Mouse (Mus musculus): ENCODE measurements at regions not wholly inside any gene's neighbourhood (a gene's known extent, or its start where the extent isn't known, plus 50 kb on each side); places are given as distances from the start of the nearest gene placed in this dataset.

GRCm38 (mm10) chr12:25453356-25453755 lies 356.4 kb upstream of the Id2 start:
- no peak overlapping the region for H3K27ac ChIP-seq (ENCODE audit: insufficient read depth, low read length)
- no peak overlapping the region for H3K4me3 ChIP-seq (ENCODE audit: low read depth, low read length)
- H3K9me3 ChIP-seq (replicated peaks; ENCODE audit: control insufficient read depth, insufficient read depth, low read length, poor library complexity, severe bottlenecking): no peaks in the 10 kb centered on the region
- no peaks in the 10 kb centered on the region for H3K27me3 ChIP-seq (ENCODE audit: control insufficient read depth, insufficient read depth, low read length, poor library complexity, severe bottlenecking)
- H3K9ac ChIP-seq (ENCODE audit: low read depth, poor library complexity, severe bottlenecking): no peak overlapping the region
- no peaks in the 10 kb centered on the region for H3K36me3 ChIP-seq (ENCODE audit: control insufficient read depth, insufficient read depth, low read length, poor library complexity, severe bottlenecking)
- no peaks in the 10 kb centered on the region for H3K4me1 ChIP-seq (ENCODE audit: control insufficient read depth, insufficient read depth, low read length)
- TF ChIP-seq EP300 (IDR thresholded peaks at IDR 0.05; ENCODE audit: insufficient read depth, low read depth, low read length): no peak
- no peak for TF ChIP-seq POLR2A (IDR thresholded peaks at IDR 0.05; ENCODE audit: insufficient read depth, low read length)
- TF ChIP-seq CTCF (IDR thresholded peaks at IDR 0.05; ENCODE audit: low read depth, low read length): no peak

GRCm38 (mm10) chr12:25451156-25451555 lies 354.2 kb upstream of the Id2 start:
- Histone ChIP-seq H3K27me3 (ENCODE audit: control insufficient read depth, insufficient read depth, low read length, poor library complexity, severe bottlenecking) (no peaks in the 10 kb centered on the region), H3K4me3 (ENCODE audit: low read depth, low read length) (no peak overlapping the region), H3K9me3 (replicated peaks; ENCODE audit: control insufficient read depth, insufficient read depth, low read length, poor library complexity, severe bottlenecking) (no peaks in the 10 kb centered on the region), H3K27ac (ENCODE audit: insufficient read depth, low read length) (no peak overlapping the region), H3K9ac (ENCODE audit: low read depth, poor library complexity, severe bottlenecking) (no peak overlapping the region), H3K4me1 (ENCODE audit: control insufficient read depth, insufficient read depth, low read length) (no peaks in the 10 kb centered on the region), H3K36me3 (ENCODE audit: control insufficient read depth, insufficient read depth, low read length, poor library complexity, severe bottlenecking) (no peaks in the 10 kb centered on the region)
- TF ChIP-seq POLR2A (IDR thresholded peaks at IDR 0.05; ENCODE audit: insufficient read depth, low read length) (no peak), CTCF (IDR thresholded peaks at IDR 0.05; ENCODE audit: low read depth, low read length) (no peak), EP300 (IDR thresholded peaks at IDR 0.05; ENCODE audit: insufficient read depth, low read depth, low read length) (no peak)

GRCm38 (mm10) chr12:25444355-25444754 lies 347.4 kb upstream of the Id2 start:
- H3K4me3 ChIP-seq (ENCODE audit: low read depth, low read length): no peak overlapping the region
- H3K27me3 ChIP-seq (ENCODE audit: control insufficient read depth, insufficient read depth, low read length, poor library complexity, severe bottlenecking): no peaks in the 10 kb centered on the region
- H3K9me3 ChIP-seq (replicated peaks; ENCODE audit: control insufficient read depth, insufficient read depth, low read length, poor library complexity, severe bottlenecking): no peaks in the 10 kb centered on the region
- H3K27ac ChIP-seq (ENCODE audit: insufficient read depth, low read length): no peak overlapping the region
- no peak overlapping the region for H3K9ac ChIP-seq (ENCODE audit: low read depth, poor library complexity, severe bottlenecking)
- TF ChIP-seq CTCF (IDR thresholded peaks at IDR 0.05; ENCODE audit: low read depth, low read length): no peak
- TF ChIP-seq EP300 (IDR thresholded peaks at IDR 0.05; ENCODE audit: insufficient read depth, low read depth, low read length): no peak
- TF ChIP-seq POLR2A (IDR thresholded peaks at IDR 0.05; ENCODE audit: insufficient read depth, low read length): no peak
- H3K36me3 ChIP-seq (ENCODE audit: control insufficient read depth, insufficient read depth, low read length, poor library complexity, severe bottlenecking): no peaks in the 10 kb centered on the region
- no peaks in the 10 kb centered on the region for H3K4me1 ChIP-seq (ENCODE audit: control insufficient read depth, insufficient read depth, low read length)

- no peaks in the 10 kb centered on the region for H3K4me1 ChIP-seq (ENCODE audit: control insufficient read depth, insufficient read depth, low read length)
- H3K9me3 ChIP-seq (replicated peaks; ENCODE audit: control insufficient read depth, insufficient read depth, low read length, poor library complexity, severe bottlenecking): no peaks in the 10 kb centered on the region
- no peaks in the 10 kb centered on the region for H3K27me3 ChIP-seq (ENCODE audit: control insufficient read depth, insufficient read depth, low read length, poor library complexity, severe bottlenecking)
- H3K27ac ChIP-seq (ENCODE audit: insufficient read depth, low read length): no peak overlapping the region
- H3K9ac ChIP-seq (ENCODE audit: low read depth, poor library complexity, severe bottlenecking): no peak overlapping the region
- TF ChIP-seq POLR2A (IDR thresholded peaks at IDR 0.05; ENCODE audit: insufficient read depth, low read length): no peak
- no peak for TF ChIP-seq EP300 (IDR thresholded peaks at IDR 0.05; ENCODE audit: insufficient read depth, low read depth, low read length)
- H3K36me3 ChIP-seq (ENCODE audit: control insufficient read depth, insufficient read depth, low read length, poor library complexity, severe bottlenecking): no peaks in the 10 kb centered on the region
- no peak overlapping the region for H3K4me3 ChIP-seq (ENCODE audit: low read depth, low read length)
Observed at GRCm38 (mm10) chr12:25439029-25439551, 342.1 kb upstream of the Id2 start.

- H3K9ac ChIP-seq (ENCODE audit: low read depth, poor library complexity, severe bottlenecking): no peak overlapping the region
- H3K36me3 ChIP-seq (ENCODE audit: control insufficient read depth, insufficient read depth, low read length, poor library complexity, severe bottlenecking): no peaks in the 10 kb centered on the region
- H3K27me3 ChIP-seq (ENCODE audit: control insufficient read depth, insufficient read depth, low read length, poor library complexity, severe bottlenecking): no peaks in the 10 kb centered on the region
- no peaks in the 10 kb centered on the region for H3K9me3 ChIP-seq (replicated peaks; ENCODE audit: control insufficient read depth, insufficient read depth, low read length, poor library complexity, severe bottlenecking)
- H3K27ac ChIP-seq (ENCODE audit: insufficient read depth, low read length): no peak overlapping the region
- H3K4me1 ChIP-seq (ENCODE audit: control insufficient read depth, insufficient read depth, low read length): no peaks in the 10 kb centered on the region
- no peak for TF ChIP-seq CTCF (IDR thresholded peaks at IDR 0.05; ENCODE audit: low read depth, low read length)
- no peak for TF ChIP-seq EP300 (IDR thresholded peaks at IDR 0.05; ENCODE audit: insufficient read depth, low read depth, low read length)
- no peak for TF ChIP-seq POLR2A (IDR thresholded peaks at IDR 0.05; ENCODE audit: insufficient read depth, low read length)
- no peak overlapping the region for H3K4me3 ChIP-seq (ENCODE audit: low read depth, low read length)
Observed at GRCm38 (mm10) chr12:25438217-25439028, 341.5 kb upstream of the Id2 start.

DNA sequence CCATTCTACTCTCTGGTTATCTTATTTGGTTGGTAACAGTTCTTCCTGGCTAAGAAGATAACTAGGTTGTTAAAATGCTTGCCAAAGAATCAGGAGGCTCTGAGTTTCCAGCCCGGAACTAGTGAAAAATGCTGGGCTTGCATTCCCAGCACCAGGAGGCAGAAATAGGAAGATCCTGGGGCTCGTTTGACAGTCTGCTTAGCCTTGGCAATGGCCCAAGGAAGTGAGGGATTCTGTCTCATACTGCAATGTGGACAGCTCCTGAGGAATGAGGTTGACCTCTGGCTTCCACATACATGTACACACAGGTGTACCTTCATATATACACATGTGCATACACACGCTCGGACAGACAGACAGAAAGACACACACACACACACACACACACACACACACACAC lies 340.6 kb upstream of the Id2 start:
- no peaks in the 10 kb centered on the region for H3K36me3 ChIP-seq (ENCODE audit: control insufficient read depth, insufficient read depth, low read length, poor library complexity, severe bottlenecking)
- H3K27ac ChIP-seq (ENCODE audit: insufficient read depth, low read length): no peak overlapping the region
- no peak overlapping the region for H3K9ac ChIP-seq (ENCODE audit: low read depth, poor library complexity, severe bottlenecking)
- H3K4me1 ChIP-seq (ENCODE audit: control insufficient read depth, insufficient read depth, low read length): no peaks in the 10 kb centered on the region
- H3K9me3 ChIP-seq (replicated peaks; ENCODE audit: control insufficient read depth, insufficient read depth, low read length, poor library complexity, severe bottlenecking): no peaks in the 10 kb centered on the region
- H3K27me3 ChIP-seq (ENCODE audit: control insufficient read depth, insufficient read depth, low read length, poor library complexity, severe bottlenecking): no peaks in the 10 kb centered on the region
- TF ChIP-seq EP300 (IDR thresholded peaks at IDR 0.05; ENCODE audit: insufficient read depth, low read depth, low read length) (no peak), POLR2A (IDR thresholded peaks at IDR 0.05; ENCODE audit: insufficient read depth, low read length) (no peak), CTCF (IDR thresholded peaks at IDR 0.05; ENCODE audit: low read depth, low read length) (no peak)
- no peak overlapping the region for H3K4me3 ChIP-seq (ENCODE audit: low read depth, low read length)
